Mouse (Mus musculus) gastrocnemius, postnatal 14 days (tissue): Measurements from ENCODE around the gene Mab21l3. TPM values are rescaled to one million over a fixed set of nuclear protein-coding genes. Genes with fewer than 3 reads are reported as not detected.
A peak's percentile ranks its signal among the peaks of the same experiment; 100 is the strongest.

Source experiments
- DNase-seq: peaks from one replicate; pipeline ENCODE4 v3.0.0; 2021; ENCODE audit warnings: mixed read lengths
- intact Hi-C: fragments of 180-260 bp; cut with DNase I; formaldehyde crosslinking; loops from one replicate; pipeline ENCODE4 v1.15.1; 2025; ENCODE audit warnings: low total_unique reads
- total RNA-seq, 2 experiments: library from RNA; stranded (reverse); gene quantifications; 2 replicates each; pipeline ENCODE4 v1.2.3; 2021

Mab21l3 gene
- total RNA-seq, 2 experiments from 2014 or later = not detected

DNA sequence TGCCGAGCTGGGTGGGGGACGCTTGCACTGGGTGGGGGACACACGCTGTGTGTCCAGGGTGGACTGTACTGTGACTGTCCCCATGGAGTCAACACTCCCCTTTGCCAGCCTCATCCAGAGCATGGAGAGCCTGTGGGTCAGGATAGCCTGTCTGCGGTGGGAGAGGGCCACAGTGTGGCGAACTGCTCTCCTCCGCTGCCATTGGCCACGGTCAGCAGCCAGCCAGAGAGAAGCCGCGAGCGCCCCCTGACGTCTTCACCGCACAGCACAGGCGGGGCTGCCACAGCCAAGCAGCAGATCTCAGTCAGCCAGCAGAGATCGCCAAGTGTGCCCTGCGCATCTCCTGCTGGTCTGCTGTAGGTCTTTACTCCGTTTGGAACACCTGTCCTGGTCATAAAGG, 42.6 kb downstream of the Mab21l3 start:
- peak; percentile 88 for DNase-seq
- intact Hi-C loops = loop anchor here (5.0 kb wide), 1 partner anchor 299 kb away; no protein-coding TSS in a partner anchor

- DNase-seq = no peak
- intact Hi-C loops = loop anchor here (2.0 to 5.0 kb wide), 2 partner anchors 203 to 298 kb away; no protein-coding TSS in a partner anchor
Measured at GRCm38 (mm10) chr3:101805562-101806004, 43.2 kb downstream of the Mab21l3 start.

- DNase-seq = no peak
- intact Hi-C loops = loop anchor here (2.0 to 5.0 kb wide), 2 partner anchors 202 to 298 kb away; no protein-coding TSS in a partner anchor
Measured at GRCm38 (mm10) chr3:101804971-101805561, 43.7 kb downstream of the Mab21l3 start.

- no peak for DNase-seq
- intact Hi-C loops = loop anchor here (2.0 kb wide), 1 partner anchor 202 kb away; no protein-coding TSS in a partner anchor
Measured at GRCm38 (mm10) chr3:101804331-101804730, 44.4 kb downstream of the Mab21l3 start.

GRCm38 (mm10) chr3:101803764-101804163, 45.0 kb downstream of the Mab21l3 start:
- intact Hi-C loops = loop anchor here (2.0 kb wide), 1 partner anchor 201 kb away; no protein-coding TSS in a partner anchor
- DNase-seq = no peak

GRCm38 (mm10) chr3:101802746-101803145, 46.0 kb downstream of the Mab21l3 start:
- intact Hi-C loops = no loop called here

DNA sequence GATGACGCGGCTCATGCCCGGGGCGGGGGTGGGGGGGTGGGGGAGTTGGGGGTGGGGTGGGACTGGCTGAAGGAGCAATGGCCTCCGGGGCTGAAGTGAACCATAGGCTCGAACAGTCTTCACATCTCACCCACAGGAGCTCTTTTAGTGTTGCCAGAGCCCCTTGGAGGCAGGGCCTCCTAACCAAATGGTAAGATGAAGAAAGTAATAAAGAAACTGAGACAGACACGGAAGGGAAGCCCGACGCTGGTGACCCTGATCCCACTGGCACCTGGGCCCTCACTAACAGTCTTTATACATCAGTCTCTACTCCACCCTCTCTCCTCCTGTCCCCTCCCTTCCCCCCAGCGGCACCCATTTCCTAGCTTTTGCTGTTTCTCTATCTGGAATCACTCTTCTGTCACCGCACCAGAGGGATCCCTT, 48.2 kb downstream of the Mab21l3 start:
- DNase-seq = no peak
- intact Hi-C loops = no loop called here

More at GRCm38 (mm10) chr3:101802746-101803145, 46.0 kb downstream of the Mab21l3 start:
- DNase-seq = no peak

- no peak for DNase-seq
- intact Hi-C loops = no loop called here
Measured at GRCm38 (mm10) chr3:101799852-101800595, 48.7 kb downstream of the Mab21l3 start.

- peak; percentile 46 for DNase-seq
- intact Hi-C loops = no loop called here
Measured at GRCm38 (mm10) chr3:101797830-101798709, 50.7 kb downstream of the Mab21l3 start.

GRCm38 (mm10) chr3:101796212-101796611, 52.5 kb downstream of the Mab21l3 start:
- intact Hi-C loops = no loop called here
- DNase-seq = no peak

GRCm38 (mm10) chr3:101795387-101796039, 53.2 kb downstream of the Mab21l3 start:
- no peak for DNase-seq
- intact Hi-C loops = no loop called here

GRCm38 (mm10) chr3:101794666-101795065, 54.1 kb downstream of the Mab21l3 start:
- no peak for DNase-seq
- intact Hi-C loops = no loop called here

DNA sequence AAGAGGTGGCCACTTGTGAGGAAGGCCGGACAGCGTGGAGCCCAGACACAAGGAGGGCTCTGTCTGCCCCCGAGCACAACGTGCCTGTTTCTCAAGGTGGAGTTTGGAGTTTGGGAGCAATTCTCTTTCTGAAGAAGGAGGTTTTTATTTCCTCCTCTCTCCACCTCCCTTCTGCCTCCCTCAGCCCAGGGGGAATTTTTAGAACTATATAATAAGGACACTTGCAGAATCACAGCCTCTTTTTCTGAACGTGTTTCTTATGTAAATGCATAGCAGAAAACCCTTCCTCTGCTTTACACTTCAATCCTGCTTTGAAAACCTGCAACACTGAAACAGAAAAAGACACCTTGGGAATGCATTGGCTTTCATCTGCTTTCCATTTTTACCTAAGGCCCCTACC, 54.7 kb downstream of the Mab21l3 start:
- intact Hi-C loops = no loop called here
- no peak for DNase-seq

GRCm38 (mm10) chr3:101792191-101792590, 56.6 kb downstream of the Mab21l3 start:
- intact Hi-C loops = no loop called here
- DNase-seq = no peak

DNA sequence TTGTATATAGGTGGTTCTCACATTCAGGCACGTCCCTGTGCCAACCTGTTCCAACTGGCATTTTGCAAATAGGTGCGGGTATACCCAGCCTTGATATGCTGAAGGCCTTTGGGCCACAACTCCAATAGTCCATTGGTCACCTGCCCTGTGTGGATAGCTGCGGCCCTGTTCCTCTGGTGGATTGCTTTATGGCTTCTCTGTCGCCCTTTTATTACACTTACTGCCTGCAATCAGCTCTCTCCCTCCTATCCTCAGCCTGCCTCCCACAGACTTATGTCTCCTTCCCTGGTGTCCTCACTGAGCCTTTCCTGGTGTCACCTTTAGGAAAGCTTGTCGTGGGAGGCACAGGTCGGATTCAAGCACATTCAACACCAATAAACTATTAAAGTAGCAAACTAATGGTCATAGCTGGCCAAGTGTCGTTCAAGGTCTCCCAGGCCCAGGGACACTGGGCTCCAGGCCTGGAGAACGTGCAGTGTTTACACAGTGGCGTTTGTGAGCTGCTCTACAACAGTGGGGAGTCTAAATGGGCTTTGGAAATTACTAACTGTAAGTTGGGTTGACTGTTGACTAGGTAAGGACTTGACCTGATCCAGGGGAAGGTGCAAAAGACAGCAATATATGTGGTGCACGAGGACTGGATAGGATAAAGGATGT, 63.9 kb downstream of the Mab21l3 start:
- intact Hi-C loops = no loop called here
- no peak for DNase-seq

DNA sequence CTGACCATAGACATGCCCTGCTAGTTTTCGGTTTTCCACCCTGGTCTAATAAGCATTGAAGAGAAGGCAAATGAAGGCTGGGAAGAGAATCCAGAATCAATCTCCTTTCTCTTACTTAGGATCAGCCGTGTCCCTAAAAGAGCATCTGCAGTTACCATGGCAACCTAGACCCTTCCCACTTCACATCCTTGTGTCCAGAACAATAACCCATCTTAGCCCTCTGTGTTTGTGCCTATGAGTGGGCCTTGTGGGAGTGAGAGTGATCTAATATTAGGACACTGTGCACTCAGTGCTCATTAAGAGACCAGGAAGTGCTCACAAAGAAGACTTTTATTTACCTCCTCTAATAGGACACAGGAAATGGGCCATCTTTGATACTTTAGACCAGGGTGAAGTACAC, 65.0 kb downstream of the Mab21l3 start:
- intact Hi-C loops = no loop called here
- no peak for DNase-seq

DNA sequence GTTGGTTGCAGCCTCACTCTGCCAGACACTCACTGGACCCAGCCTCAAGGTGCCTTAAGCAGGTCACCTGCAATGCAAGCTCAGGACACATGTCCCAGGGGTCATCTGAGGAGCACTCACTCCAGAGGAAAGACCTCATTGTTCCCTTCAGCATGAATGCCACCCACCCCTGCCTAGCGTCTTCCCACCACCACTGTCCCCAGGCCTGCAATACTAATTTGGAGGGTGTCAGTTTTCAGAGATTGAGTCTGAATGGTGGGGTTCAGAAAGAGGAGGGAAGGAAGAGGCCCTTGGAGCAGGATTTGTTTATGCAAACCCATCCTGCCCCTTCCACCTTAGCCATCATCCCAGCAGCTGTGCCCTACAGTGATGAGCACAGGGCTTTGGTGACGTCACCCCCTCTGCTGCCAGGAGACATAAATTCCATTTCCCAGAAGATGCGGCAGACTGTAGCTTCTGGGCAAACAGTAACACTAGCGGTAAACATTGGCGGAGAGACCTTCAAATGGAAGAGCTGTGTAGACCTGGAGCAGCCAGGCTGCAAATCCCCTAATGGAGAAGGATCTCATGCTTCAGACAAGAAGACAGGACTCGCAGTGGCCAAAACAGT, 67.8 kb downstream of the Mab21l3 start:
- intact Hi-C loops = no loop called here
- DNase-seq = no peak

GRCm38 (mm10) chr3:101778896-101779665, 69.7 kb downstream of the Mab21l3 start:
- no peak for DNase-seq
- intact Hi-C loops = no loop called here
